Mouse (Mus musculus) ES-E14 (cell line): ENCODE data around the gene Gtpbp4. TPM values are rescaled to one million over a fixed set of nuclear protein-coding genes. Genes with fewer than 3 reads are reported as not detected.

Experiments used
- DNase-seq: peaks from one replicate; pipeline ENCODE4 v3.0.0-alpha.2; 2013; ENCODE audit warnings: low read depth, low spot score
- H3K27ac ChIP-seq: 2 replicates; pipeline ENCODE4 v1.5.1; 2012; ENCODE audit warnings: low read depth, mild to moderate bottlenecking, low read length, moderate library complexity, mixed read lengths; ENCODE audit not compliant: poor library complexity, insufficient read depth, severe bottlenecking
- H3K36me3 ChIP-seq: 2 replicates; pipeline ENCODE4 v1.6.1; 2012; ENCODE audit warnings: mild to moderate bottlenecking, low read length, moderate library complexity, mixed read lengths; ENCODE audit not compliant: control insufficient read depth, poor library complexity, insufficient read depth, severe bottlenecking
- H3K4me1 ChIP-seq, 2 experiments: fragments of 150-350 bp in 1 of 2; sonication (generic) in 1 of 2; 2 replicates each; pipeline ENCODE4 v1.6.1; 2012; ENCODE audit warnings: low read length in 2 of 2, mild to moderate bottlenecking in 1 of 2, mixed read lengths in 1 of 2; ENCODE audit not compliant: control insufficient read depth in 2 of 2, insufficient read depth in 2 of 2, poor library complexity in 1 of 2
- H3K4me3 ChIP-seq, 2 experiments: fragments of 150-350 bp in 1 of 2; sonication (generic) in 1 of 2; 2 replicates each; pipeline ENCODE4 v1.5.1; 2012; ENCODE audit warnings: low read length in 2 of 2, low read depth in 1 of 2, mild to moderate bottlenecking in 1 of 2, mixed read lengths in 1 of 2; ENCODE audit not compliant: insufficient read depth in 1 of 2, poor library complexity in 1 of 2, severe bottlenecking in 1 of 2
- H3K9ac ChIP-seq: 2 replicates; pipeline ENCODE4 v1.6.1; 2012; ENCODE audit warnings: low read depth, mild to moderate bottlenecking, low read length, mixed read lengths; ENCODE audit not compliant: poor library complexity, insufficient read depth, severe bottlenecking
- H3K9me3 ChIP-seq: fragments of 150-350 bp; sonication (generic); 2 replicates; pipeline ENCODE4 v1.6.1; 2012; ENCODE audit warnings: low read depth, mild to moderate bottlenecking, low read length; ENCODE audit not compliant: control insufficient read depth, insufficient read depth
- CHD2 ChIP-seq: IDR thresholded peaks from 2 replicates; pipeline ENCODE4 v1.6.1; 2014; ENCODE audit warnings: mild to moderate bottlenecking, low read depth, low read length, inconsistent platforms
- HCFC1 ChIP-seq: IDR thresholded peaks from 2 replicates; pipeline ENCODE4 v1.6.1; 2012; ENCODE audit warnings: low read length, inconsistent platforms, borderline replicate concordance; ENCODE audit not compliant: insufficient read depth
- MAFK ChIP-seq: IDR thresholded peaks from 2 replicates; pipeline ENCODE4 v1.6.1; 2014; ENCODE audit warnings: mild to moderate bottlenecking, low read depth, low read length, inconsistent platforms; ENCODE audit not compliant: insufficient read depth
- ZC3H11A ChIP-seq: IDR thresholded peaks from 2 replicates; pipeline ENCODE4 v1.6.1; 2012; ENCODE audit warnings: low read depth, mild to moderate bottlenecking, inconsistent platforms, low read length, borderline replicate concordance
- ZNF384 ChIP-seq: IDR thresholded peaks from 2 replicates; pipeline ENCODE4 v1.6.1; 2012; ENCODE audit warnings: low read depth, low read length, inconsistent platforms
- in situ Hi-C, 2 experiments: fragments of 600-800 bp; cut with MboI; formaldehyde crosslinking; loops; one replicate each; pipeline ENCODE4 v1.15.1; 2025; ENCODE audit warnings: low sequenced_read_pairs in 2 of 2, inconsistent platforms in 1 of 2; ENCODE audit not compliant: unreplicated experiment in 2 of 2
- total RNA-seq: library from RNA; depleted of rRNA; stranded (reverse); fragments of 300-350 nt; gene quantifications from 2 replicates; pipeline ENCODE4 v1.2.3, GENCODE M21; 2012

Gene Gtpbp4
- total RNA-seq, 1 experiment = 119 TPM

- Histone ChIP-seq H3K27ac (no peak overlapping the region), H3K4me1 (peaks cover 0 to 5% of the 10 kb centered on the region in 2 experiments; a peak in 1 of 4 replicates), H3K4me3 (no peak overlapping the region), H3K9me3 (no peaks in the 10 kb centered on the region), H3K9ac (no peak overlapping the region), H3K36me3 (no peaks in the 10 kb centered on the region)
- no peak for DNase-seq
- TF ChIP-seq ZNF384 = no peak
- in situ Hi-C loops = no loop called here
Measured at GRCm38 (mm10) chr13:9019713-9020112, 23.8 kb upstream of the Gtpbp4 start.

- Histone ChIP-seq H3K36me3 (no peaks in the 10 kb centered on the region), H3K9ac (no peak overlapping the region), H3K4me1 (peaks cover 3 to 5% of the 10 kb centered on the region in 2 experiments; a peak in 2 of 4 replicates), H3K4me3 (no peak overlapping the region), H3K9me3 (no peaks in the 10 kb centered on the region), H3K27ac (no peak overlapping the region)
- no peak for DNase-seq
- in situ Hi-C loops = no loop called here
- TF ChIP-seq MAFK (no peak), ZNF384 (no peak), HCFC1 (no peak), ZC3H11A (no peak), CHD2 (no peak)
Measured at GRCm38 (mm10) chr13:9018974-9019587, 23.2 kb upstream of the Gtpbp4 start.

GRCm38 (mm10) chr13:9017190-9017589, 21.3 kb upstream of the Gtpbp4 start:
- DNase-seq = peak; percentile 65
- H3K9me3 ChIP-seq = no peaks in the 10 kb centered on the region
- TF ChIP-seq CHD2 (no peak), HCFC1 (no peak), ZNF384 (no peak), ZC3H11A (no peak), MAFK (no peak)
- no peak overlapping the region for H3K4me3 ChIP-seq
- no peak overlapping the region for H3K9ac ChIP-seq
- in situ Hi-C loops = no loop called here
- H3K27ac ChIP-seq = no peak overlapping the region
- no peaks in the 10 kb centered on the region for H3K36me3 ChIP-seq
- peaks cover 5% of the 10 kb centered on the region in 2 experiments; a peak in 2 of 4 replicates for H3K4me1 ChIP-seq

- H3K27ac ChIP-seq = no peak overlapping the region; the same call in 1 of the 2 replicates
- no peaks in the 10 kb centered on the region for H3K36me3 ChIP-seq
- in situ Hi-C loops = no loop called here
- H3K9me3 ChIP-seq = no peaks in the 10 kb centered on the region
- DNase-seq = no peak
- no peak for TF ChIP-seq CHD2
- TF ChIP-seq HCFC1 = no peak
- no peak for TF ChIP-seq ZC3H11A
- no peak for TF ChIP-seq ZNF384
- peak; percentile 83 for TF ChIP-seq MAFK
- no peak overlapping the region for H3K9ac ChIP-seq
- H3K4me1 ChIP-seq = peaks cover 5% of the 10 kb centered on the region in 2 experiments; a peak in 2 of 4 replicates
- H3K4me3 ChIP-seq = no peak overlapping the region
Measured at GRCm38 (mm10) chr13:9014431-9014830, 18.5 kb upstream of the Gtpbp4 start.

GRCm38 (mm10) chr13:9013483-9013882, 17.6 kb upstream of the Gtpbp4 start:
- in situ Hi-C loops = no loop called here
- Histone ChIP-seq H3K4me1 (peaks cover 5% of the 10 kb centered on the region in 2 experiments; a peak in 2 of 4 replicates), H3K27ac (no peak overlapping the region), H3K36me3 (no peaks in the 10 kb centered on the region), H3K4me3 (no peak overlapping the region), H3K9ac (no peak overlapping the region), H3K9me3 (no peaks in the 10 kb centered on the region)
- TF ChIP-seq CHD2 (no peak), ZNF384 (no peak), MAFK (no peak), HCFC1 (no peak), ZC3H11A (no peak)
- no peak for DNase-seq
